Comparison of ENCODE assay signal across 10 mouse cellular contexts in the genomic region with DNA sequence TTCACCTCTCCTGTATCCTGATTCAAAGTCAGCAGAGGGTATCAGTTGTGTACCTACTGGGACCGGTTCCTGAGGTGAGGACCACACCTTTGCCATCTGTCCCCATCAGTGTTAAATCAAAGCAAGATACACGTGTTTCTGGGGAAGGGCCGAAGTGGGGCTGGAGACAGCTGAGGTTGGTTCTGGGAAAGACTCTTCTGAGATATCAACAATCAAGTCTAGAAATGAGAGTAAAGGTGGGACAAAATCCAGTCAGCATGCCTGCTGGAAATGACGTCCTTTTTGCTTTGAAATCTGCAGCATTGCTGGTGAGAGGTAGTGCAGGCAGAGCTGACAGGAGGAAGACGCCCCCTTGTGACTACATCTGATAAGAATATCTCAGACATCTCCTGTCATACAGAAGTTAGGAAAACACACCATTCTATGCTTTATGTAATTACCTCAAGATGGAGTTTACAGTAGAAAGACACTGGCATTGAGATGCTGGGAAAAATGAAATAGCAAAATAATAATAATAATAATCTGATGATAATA. TPM values are rescaled to one million over a fixed set of nuclear protein-coding genes. Genes with fewer than 3 reads are reported as not detected.
DNase-seq lines count a peak whose midpoint lies in the region; ATAC-seq and TF ChIP-seq lines count a peak whose summit lies in the region.
"Had no signal": no experiment of that assay in that cellular context is flagged by ENCODE, and none has a peak within 500 bp of the region (broad histone marks: within the 10 kb centered on the region; RNA-seq: fewer than 3 reads in every experiment).

No protein-coding gene starts in this region.

- no peak for ATAC-seq in hindbrain, postnatal 0 days
- ATAC-seq in hindbrain, embryonic 16.5 days: no peak
- ATAC-seq in forebrain, embryonic 12.5 days (ENCODE audit: low FRiP score): no peak

- no peaks in the 10 kb centered on the region for H3K9me3 ChIP-seq in hindbrain, postnatal 0 days (ENCODE audit: low read length)
- H3K9me3 ChIP-seq in hindbrain, embryonic 16.5 days (ENCODE audit: control insufficient read depth, low read length): no peaks in the 10 kb centered on the region
- no peaks in the 10 kb centered on the region for H3K9me3 ChIP-seq in forebrain, embryonic 12.5 days

- H3K27ac ChIP-seq in hindbrain, postnatal 0 days: no peak overlapping the region
- H3K27ac ChIP-seq in hindbrain, embryonic 16.5 days (ENCODE audit: low read depth, low read length): no peak overlapping the region
- H3K27ac ChIP-seq in forebrain, embryonic 12.5 days: no peak overlapping the region
- H3K27ac ChIP-seq: macrophage had no signal

- no peak overlapping the region for H3K4me2 ChIP-seq in hindbrain, postnatal 0 days (ENCODE audit: low read depth, low read length)
- H3K4me2 ChIP-seq in hindbrain, embryonic 16.5 days (ENCODE audit: low read length): no peak overlapping the region
- no peak overlapping the region for H3K4me2 ChIP-seq in forebrain, embryonic 12.5 days

- H3K36me3 ChIP-seq in hindbrain, postnatal 0 days (ENCODE audit: insufficient read depth, low read length): no peaks in the 10 kb centered on the region
- no peaks in the 10 kb centered on the region for H3K36me3 ChIP-seq in hindbrain, embryonic 16.5 days (ENCODE audit: control insufficient read depth, insufficient read depth, low read length)
- H3K36me3 ChIP-seq in forebrain, embryonic 12.5 days (replicated peaks): no peaks in the 10 kb centered on the region

- 54% methylated on average over 5 of the region's 5 CpGs for WGBS in hindbrain, postnatal 0 days
- WGBS in hindbrain, embryonic 16.5 days: 58% methylated on average over 5 of the region's 5 CpGs
- 62% methylated on average over 5 of the region's 5 CpGs for WGBS in forebrain, embryonic 12.5 days

- no peaks in the 10 kb centered on the region; the same call in 1 of the 2 replicates for H3K4me1 ChIP-seq in hindbrain, postnatal 0 days (ENCODE audit: insufficient read depth, low read length)
- no peaks in the 10 kb centered on the region; the same call in 1 of the 2 replicates for H3K4me1 ChIP-seq in hindbrain, embryonic 16.5 days (ENCODE audit: control insufficient read depth, insufficient read depth, low read depth, low read length)
- peaks cover 9% of the 10 kb centered on the region for H3K4me1 ChIP-seq in forebrain, embryonic 12.5 days

- TF ChIP-seq CTCF in hindbrain, postnatal 0 days (IDR thresholded peaks at IDR 0.05; ENCODE audit: low read depth): peak; percentile 62

- H3K4me3 ChIP-seq in hindbrain, postnatal 0 days (ENCODE audit: low read length): no peak overlapping the region
- no peak overlapping the region for H3K4me3 ChIP-seq in hindbrain, embryonic 16.5 days (ENCODE audit: low read length)
- H3K4me3 ChIP-seq in forebrain, embryonic 12.5 days (replicated peaks): no peak overlapping the region

- no peak overlapping the region for H3K9ac ChIP-seq in hindbrain, postnatal 0 days (replicated peaks; ENCODE audit: low read length)
- no peak overlapping the region for H3K9ac ChIP-seq in hindbrain, embryonic 16.5 days (ENCODE audit: low read depth, low read length)
- H3K9ac ChIP-seq in forebrain, embryonic 12.5 days: no peak overlapping the region

- peak; percentile 66 for DNase-seq in hindbrain, postnatal 0 days (ENCODE audit: low spot score)
- peak; percentile 13 for DNase-seq in 416B (ENCODE audit: low read depth)
- DNase-seq in NIH3T3 (ENCODE audit: low read depth): peak; percentile 56
- DNase-seq in cerebellum, postnatal 14 days: peak; percentile 72 to 77
- DNase-seq in testis, postnatal 14 days (ENCODE audit: low spot score): no peak
- no peak for DNase-seq in T-cell, adult 2 months (ENCODE audit: low spot score)
- DNase-seq: kidney, adult 18-20 months had no signal

- H3K27me3 ChIP-seq in hindbrain, postnatal 0 days (ENCODE audit: insufficient read depth, low read length): peaks cover 8% of the 10 kb centered on the region; the same call in 1 of the 2 replicates
- H3K27me3 ChIP-seq in hindbrain, embryonic 16.5 days (replicated peaks; ENCODE audit: control insufficient read depth, insufficient read depth, low read length): no peaks in the 10 kb centered on the region
- peaks cover 28% of the 10 kb centered on the region for H3K27me3 ChIP-seq in forebrain, embryonic 12.5 days

RNA-seq across cellular contexts. Expression of gene Svep1, which starts 4.0 kb away (rescaled TPM):
- total RNA-seq in hindbrain, postnatal 0 days (2014; rRNA removed): 8.4 and 10.4 TPM in 2 replicates
- 2.1 and 2.2 TPM in 2 replicates for polyA plus RNA-seq in hindbrain, postnatal 0 days (2015; fragmentation: Nextera tagmentation; extraction: Ambion mirVana)
- polyA plus RNA-seq in hindbrain, embryonic 16.5 days (2015; fragmentation: Nextera tagmentation; extraction: Ambion mirVana): 1.2 and 1.5 TPM in 2 replicates
- 1.9 and 2.9 TPM in 2 replicates for polyA plus RNA-seq in forebrain, embryonic 12.5 days (2016; fragmentation: Nextera tagmentation; extraction: Ambion mirVana)
- polyA plus RNA-seq: macrophage had no signal

Comparison
In these comparisons a context has a peak if more than half of its experiments do, and no peak if none do; other contexts are left out.
1. DNase-seq: peak in hindbrain, postnatal 0 days (single experiment), 416B (single experiment), NIH3T3 (single experiment) and cerebellum, postnatal 14 days (2 of 2); none in testis, postnatal 14 days (single experiment) and T-cell, adult 2 months (single experiment).